Mouse (Mus musculus): ENCODE measurements around the gene Ocln. TPM values are rescaled to one million over a fixed set of nuclear protein-coding genes. Genes with fewer than 3 reads are reported as not detected.
A peak's percentile ranks its signal among the peaks of the same experiment; 100 is the strongest.

The Ocln gene
- 6.2 and 17.1 TPM in 2 replicates for total RNA-seq (2012; rRNA removed)

DNA sequence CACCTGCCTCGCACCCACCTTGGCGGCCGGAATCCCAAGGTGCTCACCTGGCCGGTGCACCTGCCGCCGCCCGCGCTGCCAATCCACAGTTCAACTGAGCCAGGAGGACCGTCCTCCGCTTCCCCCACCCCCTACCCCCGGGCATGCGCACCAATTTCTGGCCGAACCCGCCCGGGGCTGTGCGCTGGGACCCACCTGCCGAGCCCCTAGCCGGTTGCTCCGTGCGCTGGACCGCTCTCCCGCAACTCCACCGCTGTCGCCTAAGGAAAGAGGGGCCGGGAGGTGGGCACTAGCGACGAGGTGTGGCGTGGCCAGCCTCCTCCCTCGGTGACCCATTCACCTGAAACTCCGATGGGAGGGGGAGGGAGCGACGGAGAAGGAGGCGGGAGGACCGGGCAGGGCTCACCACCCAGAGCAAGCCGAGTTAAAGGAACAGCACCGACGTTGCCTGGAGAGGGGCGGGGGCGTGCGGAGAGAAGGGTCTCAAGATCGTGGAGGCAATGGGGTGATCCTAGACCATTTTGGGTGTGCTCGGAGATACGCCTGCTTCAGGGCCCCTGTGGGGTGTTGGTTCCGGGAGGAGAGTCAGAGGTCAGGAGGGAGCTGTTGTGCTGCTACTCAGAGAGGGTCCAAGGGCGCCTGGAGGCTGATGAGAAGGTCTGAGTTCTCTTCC, at the start of gene Ocln:
TSS of gene Ocln (minus strand) at position 350 of the 673 bp plus-strand sequence.
- no peaks in the 10 kb centered on the region for H3K36me3 ChIP-seq (ENCODE audit: control insufficient read depth, insufficient read depth, low read length, poor library complexity, severe bottlenecking)
- no peak within 1 kb of the TSS; the same call in 1 of the 2 replicates for H3K27ac ChIP-seq (ENCODE audit: insufficient read depth, low read depth, low read length, poor library complexity, severe bottlenecking)
- peaks cover 0 to 3% of the 10 kb centered on the region in 2 experiments; a peak in 1 of 4 replicates for H3K4me1 ChIP-seq (ENCODE audit: control insufficient read depth in 2 of 2, insufficient read depth in 2 of 2, low read length in 2 of 2, poor library complexity in 1 of 2)
- in situ Hi-C loops (cut with MboI; ENCODE audit: low sequenced_read_pairs in 2 of 2, unreplicated experiment in 2 of 2): no loop called here
- H3K9ac ChIP-seq (ENCODE audit: insufficient read depth, low read depth, low read length, poor library complexity, severe bottlenecking): peak within 1 kb of the TSS; percentile 83
- TF ChIP-seq ZC3H11A (IDR thresholded peaks at IDR 0.05; ENCODE audit: borderline replicate concordance, low read depth, low read length): no peak
- no peak for TF ChIP-seq ZNF384 (IDR thresholded peaks at IDR 0.05; ENCODE audit: low read depth, low read length)
- TF ChIP-seq MAFK (IDR thresholded peaks at IDR 0.05; ENCODE audit: insufficient read depth, low read depth, low read length): no peak
- no peak for DNase-seq (ENCODE audit: low read depth, low spot score)
- peak within 1 kb of the TSS; percentile 86 to 95 for H3K4me3 ChIP-seq (ENCODE audit: insufficient read depth in 1 of 2, low read depth in 1 of 2, low read length in 2 of 2, poor library complexity in 1 of 2, severe bottlenecking in 1 of 2)
- no peaks in the 10 kb centered on the region for H3K9me3 ChIP-seq (ENCODE audit: control insufficient read depth, insufficient read depth, low read depth, low read length)

DNA sequence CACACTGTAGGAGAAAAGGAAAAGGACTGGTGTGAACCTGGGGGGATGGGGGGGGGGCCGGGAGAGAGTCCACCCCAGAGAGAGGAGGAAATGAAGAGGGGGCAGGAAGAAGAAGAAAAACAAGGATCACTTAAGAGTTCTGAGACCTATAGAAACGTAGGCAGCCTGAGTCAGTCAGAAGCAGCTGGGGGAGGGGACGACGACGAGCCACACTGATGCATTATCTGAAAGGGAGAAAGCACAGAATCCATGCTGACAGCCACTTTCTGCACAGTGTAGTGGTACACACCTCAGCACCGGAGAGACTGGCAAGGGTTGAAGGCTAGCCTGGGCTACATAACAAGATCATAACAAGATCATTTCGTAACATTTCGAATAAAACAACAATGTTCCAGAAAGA, 48.5 kb upstream of the Ocln start:
- no peak overlapping the region for H3K4me3 ChIP-seq (ENCODE audit: insufficient read depth in 1 of 2, low read depth in 1 of 2, low read length in 2 of 2, poor library complexity in 1 of 2, severe bottlenecking in 1 of 2)
- H3K4me1 ChIP-seq (ENCODE audit: control insufficient read depth in 2 of 2, insufficient read depth in 2 of 2, low read length in 2 of 2, poor library complexity in 1 of 2): peaks cover 0 to 6% of the 10 kb centered on the region in 2 experiments; a peak in 1 of 4 replicates
- no peak overlapping the region for H3K27ac ChIP-seq (ENCODE audit: insufficient read depth, low read depth, low read length, poor library complexity, severe bottlenecking)
- H3K9ac ChIP-seq (ENCODE audit: insufficient read depth, low read depth, low read length, poor library complexity, severe bottlenecking): no peak overlapping the region
- no peak for DNase-seq (ENCODE audit: low read depth, low spot score)
- in situ Hi-C loops (cut with MboI; ENCODE audit: low sequenced_read_pairs in 2 of 2, unreplicated experiment in 2 of 2): no loop called here
- no peaks in the 10 kb centered on the region for H3K36me3 ChIP-seq (ENCODE audit: control insufficient read depth, insufficient read depth, low read length, poor library complexity, severe bottlenecking)
- no peaks in the 10 kb centered on the region for H3K9me3 ChIP-seq (ENCODE audit: control insufficient read depth, insufficient read depth, low read depth, low read length)
- TF ChIP-seq CHD2 (IDR thresholded peaks at IDR 0.05; ENCODE audit: low read depth, low read length): no peak
- TF ChIP-seq ZC3H11A (IDR thresholded peaks at IDR 0.05; ENCODE audit: borderline replicate concordance, low read depth, low read length): no peak
- no peak for TF ChIP-seq HCFC1 (IDR thresholded peaks at IDR 0.05; ENCODE audit: borderline replicate concordance, insufficient read depth, low read length)
- TF ChIP-seq MAFK (IDR thresholded peaks at IDR 0.05; ENCODE audit: insufficient read depth, low read depth, low read length): no peak
- no peak for TF ChIP-seq ZNF384 (IDR thresholded peaks at IDR 0.05; ENCODE audit: low read depth, low read length)

DNA sequence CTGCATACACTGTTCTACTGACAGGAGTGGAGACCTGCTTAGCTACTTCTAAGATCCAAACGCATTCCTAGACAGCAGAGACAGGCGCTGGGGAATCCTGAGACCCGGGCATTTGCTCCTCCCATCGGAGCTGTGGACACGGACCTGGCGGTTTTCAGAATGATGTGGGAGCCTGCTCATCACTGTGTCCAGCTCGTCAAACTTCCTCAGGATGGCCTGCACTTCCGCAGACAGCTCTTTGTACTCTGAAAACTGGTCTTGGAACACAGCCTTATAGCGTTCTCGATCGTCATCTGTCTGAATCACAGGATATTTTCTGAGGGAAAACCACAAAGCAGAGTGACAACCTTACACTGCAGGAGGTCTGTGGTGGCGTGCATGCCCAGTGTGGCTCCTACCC, 47.8 kb upstream of the Ocln start:
- DNase-seq (ENCODE audit: low read depth, low spot score): no peak
- Histone ChIP-seq H3K27ac (ENCODE audit: insufficient read depth, low read depth, low read length, poor library complexity, severe bottlenecking) (no peak overlapping the region), H3K4me3 (ENCODE audit: insufficient read depth in 1 of 2, low read depth in 1 of 2, low read length in 2 of 2, poor library complexity in 1 of 2, severe bottlenecking in 1 of 2) (no peak overlapping the region), H3K36me3 (ENCODE audit: control insufficient read depth, insufficient read depth, low read length, poor library complexity, severe bottlenecking) (no peaks in the 10 kb centered on the region), H3K9ac (ENCODE audit: insufficient read depth, low read depth, low read length, poor library complexity, severe bottlenecking) (no peak overlapping the region), H3K4me1 (ENCODE audit: control insufficient read depth in 2 of 2, insufficient read depth in 2 of 2, low read length in 2 of 2, poor library complexity in 1 of 2) (peaks cover 0 to 6% of the 10 kb centered on the region in 2 experiments; a peak in 1 of 4 replicates), H3K9me3 (ENCODE audit: control insufficient read depth, insufficient read depth, low read depth, low read length) (no peaks in the 10 kb centered on the region)
- no peak for TF ChIP-seq MAFK (IDR thresholded peaks at IDR 0.05; ENCODE audit: insufficient read depth, low read depth, low read length)
- TF ChIP-seq ZC3H11A (IDR thresholded peaks at IDR 0.05; ENCODE audit: borderline replicate concordance, low read depth, low read length): no peak
- TF ChIP-seq HCFC1 (IDR thresholded peaks at IDR 0.05; ENCODE audit: borderline replicate concordance, insufficient read depth, low read length): no peak
- TF ChIP-seq CHD2 (IDR thresholded peaks at IDR 0.05; ENCODE audit: low read depth, low read length): no peak
- no peak for TF ChIP-seq ZNF384 (IDR thresholded peaks at IDR 0.05; ENCODE audit: low read depth, low read length)
- in situ Hi-C loops (cut with MboI; ENCODE audit: low sequenced_read_pairs in 2 of 2, unreplicated experiment in 2 of 2): no loop called here

DNA sequence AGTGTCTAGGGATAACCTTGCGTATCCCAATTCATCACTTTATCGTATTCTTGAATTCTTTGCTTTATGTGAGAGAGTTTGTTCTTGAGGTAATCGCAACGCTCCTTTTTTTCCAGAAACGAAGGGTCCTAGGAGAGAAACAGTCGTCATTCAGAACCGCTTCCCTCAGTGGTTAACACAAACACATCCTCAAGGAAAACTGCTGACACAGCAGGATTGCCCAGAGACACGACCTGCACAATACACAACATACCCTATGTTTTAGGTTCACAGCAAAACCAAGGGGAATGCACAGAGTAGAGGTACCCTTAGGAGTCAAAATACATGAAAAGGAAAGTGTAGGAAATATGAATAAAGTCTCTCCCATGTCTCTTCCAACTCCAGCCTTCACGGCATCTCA, 44.8 kb upstream of the Ocln start:
- no peak overlapping the region for H3K4me3 ChIP-seq (ENCODE audit: insufficient read depth in 1 of 2, low read depth in 1 of 2, low read length in 2 of 2, poor library complexity in 1 of 2, severe bottlenecking in 1 of 2)
- in situ Hi-C loops (cut with MboI; ENCODE audit: low sequenced_read_pairs in 2 of 2, unreplicated experiment in 2 of 2): no loop called here
- TF ChIP-seq ZC3H11A (IDR thresholded peaks at IDR 0.05; ENCODE audit: borderline replicate concordance, low read depth, low read length) (no peak), MAFK (IDR thresholded peaks at IDR 0.05; ENCODE audit: insufficient read depth, low read depth, low read length) (peak; percentile 98), CHD2 (IDR thresholded peaks at IDR 0.05; ENCODE audit: low read depth, low read length) (no peak)

DNA sequence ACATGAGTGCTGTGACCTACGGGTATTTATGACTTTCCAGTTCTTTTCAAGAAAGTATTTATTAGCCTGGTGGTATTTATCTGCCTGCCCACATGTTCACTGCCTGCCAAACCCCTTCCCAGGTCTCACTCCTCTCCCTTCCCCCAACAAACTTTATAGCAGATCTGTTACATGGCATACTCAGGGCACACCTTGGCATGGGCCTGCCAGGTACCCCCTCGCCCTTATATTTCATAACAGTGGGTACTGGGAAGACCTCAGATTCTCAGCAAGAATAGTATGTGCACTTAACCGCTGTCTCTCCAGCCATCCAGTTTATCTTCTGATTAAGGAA, 43.0 kb upstream of the Ocln start:
- no peak for TF ChIP-seq HCFC1 (IDR thresholded peaks at IDR 0.05; ENCODE audit: borderline replicate concordance, insufficient read depth, low read length)
- no peak for TF ChIP-seq MAFK (IDR thresholded peaks at IDR 0.05; ENCODE audit: insufficient read depth, low read depth, low read length)
- no peak for TF ChIP-seq ZC3H11A (IDR thresholded peaks at IDR 0.05; ENCODE audit: borderline replicate concordance, low read depth, low read length)
- no peak for TF ChIP-seq ZNF384 (IDR thresholded peaks at IDR 0.05; ENCODE audit: low read depth, low read length)
- TF ChIP-seq CHD2 (IDR thresholded peaks at IDR 0.05; ENCODE audit: low read depth, low read length): no peak
- peaks cover 0 to 3% of the 10 kb centered on the region in 2 experiments; a peak in 1 of 4 replicates for H3K4me1 ChIP-seq (ENCODE audit: control insufficient read depth in 2 of 2, insufficient read depth in 2 of 2, low read length in 2 of 2, poor library complexity in 1 of 2)
- H3K27ac ChIP-seq (ENCODE audit: insufficient read depth, low read depth, low read length, poor library complexity, severe bottlenecking): no peak overlapping the region
- no peak overlapping the region for H3K4me3 ChIP-seq (ENCODE audit: insufficient read depth in 1 of 2, low read depth in 1 of 2, low read length in 2 of 2, poor library complexity in 1 of 2, severe bottlenecking in 1 of 2)
- H3K36me3 ChIP-seq (ENCODE audit: control insufficient read depth, insufficient read depth, low read length, poor library complexity, severe bottlenecking): no peaks in the 10 kb centered on the region
- in situ Hi-C loops (cut with MboI; ENCODE audit: low sequenced_read_pairs in 2 of 2, unreplicated experiment in 2 of 2): no loop called here
- H3K9ac ChIP-seq (ENCODE audit: insufficient read depth, low read depth, low read length, poor library complexity, severe bottlenecking): no peak overlapping the region
- H3K9me3 ChIP-seq (ENCODE audit: control insufficient read depth, insufficient read depth, low read depth, low read length): no peaks in the 10 kb centered on the region
- no peak for DNase-seq (ENCODE audit: low read depth, low spot score)

More for the DNA sequence above, 44.8 kb upstream of the Ocln start:
- Histone ChIP-seq H3K4me1 (ENCODE audit: control insufficient read depth in 2 of 2, insufficient read depth in 2 of 2, low read length in 2 of 2, poor library complexity in 1 of 2) (peaks cover 0 to 4% of the 10 kb centered on the region in 2 experiments; a peak in 1 of 4 replicates), H3K36me3 (ENCODE audit: control insufficient read depth, insufficient read depth, low read length, poor library complexity, severe bottlenecking) (no peaks in the 10 kb centered on the region), H3K27ac (ENCODE audit: insufficient read depth, low read depth, low read length, poor library complexity, severe bottlenecking) (no peak overlapping the region), H3K9me3 (ENCODE audit: control insufficient read depth, insufficient read depth, low read depth, low read length) (no peaks in the 10 kb centered on the region), H3K9ac (ENCODE audit: insufficient read depth, low read depth, low read length, poor library complexity, severe bottlenecking) (no peak overlapping the region)
- DNase-seq (ENCODE audit: low read depth, low spot score): no peak

All from ES-E14 (cell line).